Mouse (Mus musculus): ENCODE measurements around the gene Adcy1. TPM values are rescaled to one million over a fixed set of nuclear protein-coding genes. Genes with fewer than 3 reads are reported as not detected.

Gene Adcy1
- 1.0 and 1.1 TPM in 2 replicates for polyA plus RNA-seq (2015; fragmentation: Nextera tagmentation; extraction: Ambion mirVana)

DNA sequence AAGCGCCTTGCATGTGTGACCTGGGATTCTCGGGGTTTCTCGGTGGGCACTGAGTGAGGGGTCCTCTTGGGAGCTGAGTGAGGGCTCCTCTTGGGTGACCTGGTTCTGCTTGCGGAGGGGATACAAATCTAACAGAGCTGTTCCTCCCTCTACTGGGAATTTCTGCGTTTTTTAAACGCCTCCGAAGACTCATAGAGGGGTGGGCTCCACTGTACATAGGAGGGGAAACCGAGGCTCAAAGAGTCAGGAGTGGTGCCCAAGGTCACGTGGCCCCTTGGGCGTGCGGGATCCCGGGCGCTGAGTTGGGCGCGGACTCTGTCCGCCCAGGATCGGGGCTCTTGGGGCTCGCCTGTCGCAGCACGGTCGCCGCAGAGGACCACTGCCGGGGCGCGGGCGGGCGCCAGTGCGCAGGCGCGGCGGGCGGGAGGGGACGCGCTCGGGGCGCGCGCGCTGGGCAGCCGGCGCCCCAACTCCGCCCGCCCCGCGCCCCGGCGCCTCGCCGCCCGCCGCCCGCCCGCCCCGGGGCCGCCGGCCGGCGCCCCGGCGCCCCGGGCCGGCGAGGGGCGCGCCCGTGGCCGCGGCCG, at the start of gene Adcy1:
Gene Adcy1 (plus strand): TSS at position 489 of the 584 bp plus-strand sequence.
- peak within 1 kb of the TSS; percentile 91 for H3K4me2 ChIP-seq (replicated peaks)
- H3K36me3 ChIP-seq: no peaks in the 10 kb centered on the region
- peak within 1 kb of the TSS; percentile 59 for H3K4me3 ChIP-seq
- H3K9ac ChIP-seq: peak within 1 kb of the TSS; percentile 68
- peaks cover 25% of the 10 kb centered on the region for H3K4me1 ChIP-seq
- peaks cover 96% of the 10 kb centered on the region for H3K27me3 ChIP-seq
- no peaks in the 10 kb centered on the region for H3K9me3 ChIP-seq
- no peak within 1 kb of the TSS for H3K27ac ChIP-seq
- 1% methylated on average over 26 of the region's 69 CpGs for WGBS
- ATAC-seq (ENCODE audit: low FRiP score, low read depth): peak; percentile 12; the same call in 1 of the 2 replicates

DNA sequence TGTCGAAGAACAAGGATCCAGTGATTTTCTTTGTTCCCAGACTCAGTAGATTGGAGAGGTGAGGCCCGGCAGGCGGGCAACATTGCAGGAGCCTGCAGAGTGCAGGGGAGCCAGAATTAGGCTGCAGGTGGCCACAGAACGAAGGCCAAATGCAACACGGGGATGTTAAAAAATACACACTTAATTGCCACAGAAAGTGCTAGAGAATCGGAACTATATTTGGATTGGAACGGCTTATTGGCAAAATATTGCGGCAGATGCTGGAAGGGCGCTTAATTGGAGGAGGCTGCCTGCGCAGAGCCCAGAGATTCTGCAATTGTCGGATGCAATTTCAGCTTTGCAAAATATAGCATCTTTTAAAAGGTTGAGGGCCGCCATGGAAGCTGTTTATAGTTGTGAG, 46.4 kb upstream of the Adcy1 start:
- Histone ChIP-seq H3K9ac (no peak overlapping the region), H3K27me3 (no peaks in the 10 kb centered on the region), H3K4me2 (replicated peaks) (no peak overlapping the region), H3K9me3 (no peaks in the 10 kb centered on the region), H3K36me3 (no peaks in the 10 kb centered on the region), H3K4me3 (no peak overlapping the region), H3K4me1 (no peaks in the 10 kb centered on the region), H3K27ac (no peak overlapping the region)
- 80% methylated on average over 12 of the region's 12 CpGs for WGBS
- no peak for ATAC-seq (ENCODE audit: low FRiP score, low read depth)

DNA sequence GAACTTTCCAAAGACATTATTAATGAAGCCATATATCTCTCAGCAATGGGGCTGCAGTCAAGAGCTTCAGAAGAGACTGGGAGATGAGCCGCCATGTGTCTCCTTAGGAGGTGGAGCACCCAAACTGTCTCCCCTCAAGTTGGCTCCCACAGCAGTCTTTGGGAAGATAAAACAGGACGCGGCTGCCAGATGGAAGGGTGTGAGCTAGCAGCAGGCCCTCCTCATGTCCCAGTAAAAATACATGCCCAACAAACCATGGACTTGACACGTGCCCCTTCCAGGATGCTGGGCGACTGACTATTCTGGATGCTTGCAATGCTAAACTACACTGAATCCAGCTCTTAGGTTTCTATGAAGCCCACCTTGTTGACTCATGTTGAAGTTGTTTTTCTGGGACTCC, 45.2 kb upstream of the Adcy1 start:
- Histone ChIP-seq H3K27me3 (no peaks in the 10 kb centered on the region), H3K4me2 (replicated peaks) (no peak overlapping the region), H3K4me1 (no peaks in the 10 kb centered on the region), H3K9ac (no peak overlapping the region), H3K36me3 (no peaks in the 10 kb centered on the region), H3K9me3 (no peaks in the 10 kb centered on the region), H3K27ac (no peak overlapping the region), H3K4me3 (no peak overlapping the region)
- 93% methylated on average over 5 of the region's 5 CpGs for WGBS
- ATAC-seq (ENCODE audit: low FRiP score, low read depth): no peak

DNA sequence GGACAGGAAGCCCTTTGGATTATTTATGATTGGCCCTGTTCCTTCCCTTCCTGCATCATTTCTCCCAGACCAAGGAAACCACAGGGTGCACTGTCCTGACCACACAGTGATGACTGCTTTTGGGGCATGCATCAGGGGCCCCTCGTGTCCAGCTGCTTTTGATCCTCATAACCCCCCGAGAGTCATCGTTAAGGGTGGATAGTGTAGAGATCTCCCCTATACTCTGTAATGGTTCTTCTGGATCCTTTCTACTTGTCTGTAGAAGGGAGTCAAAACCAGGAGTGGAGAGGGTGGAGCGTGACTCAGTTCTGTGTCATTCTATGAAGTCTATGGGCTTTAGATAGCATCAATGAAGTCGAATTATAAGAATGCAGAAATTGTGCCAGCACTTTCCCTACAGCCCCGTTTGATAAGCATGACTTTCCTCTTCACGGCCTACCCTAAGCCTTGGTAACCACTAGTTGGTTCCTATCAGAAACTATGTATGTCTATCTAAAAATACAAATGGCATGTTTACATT, 44.2 kb upstream of the Adcy1 start:
- no peaks in the 10 kb centered on the region for H3K27me3 ChIP-seq
- no peak overlapping the region for H3K27ac ChIP-seq
- H3K4me3 ChIP-seq: no peak overlapping the region
- H3K36me3 ChIP-seq: no peaks in the 10 kb centered on the region
- 84% methylated on average over 7 of the region's 7 CpGs for WGBS
- H3K4me2 ChIP-seq (replicated peaks): no peak overlapping the region
- no peak overlapping the region for H3K9ac ChIP-seq
- H3K9me3 ChIP-seq: no peaks in the 10 kb centered on the region
- no peaks in the 10 kb centered on the region for H3K4me1 ChIP-seq
- no peak for ATAC-seq (ENCODE audit: low FRiP score, low read depth)

DNA sequence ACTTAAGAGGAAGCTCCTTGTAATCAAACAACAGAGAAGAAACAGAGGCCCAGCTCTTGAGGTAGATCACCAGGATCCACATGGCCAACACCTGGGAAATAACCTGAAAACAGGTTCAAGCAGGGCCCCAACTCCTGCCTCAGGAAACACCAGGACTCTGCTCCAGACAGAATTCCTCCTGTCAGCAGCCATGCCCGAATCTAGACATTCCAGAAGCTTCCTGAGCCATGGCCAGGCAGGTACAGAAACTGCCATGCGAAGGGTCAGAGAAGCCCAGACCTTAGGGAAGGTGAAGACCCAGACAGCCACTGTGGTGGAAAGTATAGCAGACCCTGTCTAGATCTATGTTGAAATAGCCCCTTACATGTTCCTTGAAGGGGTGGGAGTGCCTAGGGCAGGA, 30.2 kb upstream of the Adcy1 start:
- WGBS: 65% methylated on average over 2 of the region's 2 CpGs
- no peak overlapping the region for H3K9ac ChIP-seq
- no peak overlapping the region for H3K27ac ChIP-seq
- H3K4me2 ChIP-seq (replicated peaks): no peak overlapping the region
- H3K36me3 ChIP-seq: no peaks in the 10 kb centered on the region
- no peaks in the 10 kb centered on the region for H3K27me3 ChIP-seq
- H3K9me3 ChIP-seq: no peaks in the 10 kb centered on the region
- no peak for ATAC-seq (ENCODE audit: low FRiP score, low read depth)
- no peak overlapping the region for H3K4me3 ChIP-seq
- H3K4me1 ChIP-seq: no peaks in the 10 kb centered on the region

DNA sequence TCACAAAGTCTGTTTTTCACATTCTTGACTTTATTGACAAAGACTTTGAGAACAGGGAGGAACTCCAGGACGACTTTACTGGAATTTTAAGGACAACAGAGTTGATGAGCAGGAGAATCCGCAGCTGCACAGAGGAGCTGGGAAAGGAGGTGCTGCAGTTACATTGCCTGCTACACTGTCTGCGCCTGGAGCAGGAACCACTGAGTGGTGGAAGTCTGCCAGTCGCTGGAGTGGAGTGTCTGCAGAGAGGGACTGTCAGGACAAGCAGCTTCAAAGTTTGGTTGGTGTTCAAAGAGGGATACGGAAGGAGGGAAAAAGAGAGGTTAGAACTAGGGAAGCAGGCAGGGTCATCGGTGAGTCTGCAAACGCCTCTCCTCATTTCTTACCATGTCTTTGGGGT, 23.6 kb upstream of the Adcy1 start:
- no peaks in the 10 kb centered on the region for H3K4me1 ChIP-seq
- no peak overlapping the region for H3K27ac ChIP-seq
- H3K36me3 ChIP-seq: no peaks in the 10 kb centered on the region
- ATAC-seq (ENCODE audit: low FRiP score, low read depth): no peak
- H3K27me3 ChIP-seq: peaks cover 14% of the 10 kb centered on the region; the same call in 1 of the 2 replicates
- H3K9me3 ChIP-seq: no peaks in the 10 kb centered on the region
- 21% methylated on average over 7 of the region's 7 CpGs for WGBS
- no peak overlapping the region for H3K9ac ChIP-seq
- no peak overlapping the region for H3K4me3 ChIP-seq
- no peak overlapping the region for H3K4me2 ChIP-seq (replicated peaks)

DNA sequence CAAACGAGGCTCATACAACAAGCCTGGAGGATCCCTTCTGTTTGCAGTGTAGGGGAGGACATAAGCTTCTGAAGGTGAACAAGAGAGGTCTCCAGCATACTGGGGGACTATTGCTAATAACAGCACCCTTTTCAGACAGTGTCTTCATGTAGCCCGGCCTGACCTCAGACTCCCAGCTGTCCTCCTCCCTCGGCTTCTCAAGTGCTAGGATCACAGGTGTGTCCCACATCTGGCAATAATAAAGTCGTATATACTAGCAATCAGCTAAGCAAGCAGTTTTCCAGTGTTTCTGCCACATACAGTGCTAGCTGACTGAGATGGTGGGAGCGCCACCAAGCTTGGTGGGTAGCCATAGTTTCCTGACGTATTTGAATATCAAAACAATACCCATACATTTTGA, 22.5 kb upstream of the Adcy1 start:
- no peaks in the 10 kb centered on the region for H3K9me3 ChIP-seq
- 33% methylated on average over 6 of the region's 6 CpGs for WGBS
- H3K4me2 ChIP-seq (replicated peaks): no peak overlapping the region
- no peak for ATAC-seq (ENCODE audit: low FRiP score, low read depth)
- no peak overlapping the region for H3K27ac ChIP-seq
- H3K27me3 ChIP-seq: peaks cover 14% of the 10 kb centered on the region; the same call in 1 of the 2 replicates
- H3K9ac ChIP-seq: no peak overlapping the region
- no peak overlapping the region for H3K4me3 ChIP-seq
- H3K4me1 ChIP-seq: no peaks in the 10 kb centered on the region
- no peaks in the 10 kb centered on the region for H3K36me3 ChIP-seq

DNA sequence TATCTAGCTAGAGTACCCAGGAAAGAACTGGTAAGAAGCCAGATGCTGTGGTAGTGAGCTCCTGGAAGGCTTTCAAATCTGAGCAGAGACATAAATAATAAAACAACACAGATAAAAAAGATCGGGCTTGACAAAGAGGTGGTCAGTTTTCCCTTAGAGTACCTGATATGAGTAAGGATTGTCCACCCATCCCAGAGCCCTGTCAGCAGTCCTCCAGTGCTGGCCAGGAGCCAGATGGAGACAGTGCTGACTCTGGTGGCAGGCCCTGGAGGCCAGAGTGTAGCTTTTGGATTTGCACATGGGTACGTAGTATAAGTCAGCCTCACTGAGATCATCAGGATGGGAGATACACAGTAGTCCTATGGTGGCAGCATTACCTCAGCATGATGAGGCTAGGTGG, 16.1 kb upstream of the Adcy1 start:
- H3K4me2 ChIP-seq (replicated peaks): no peak overlapping the region
- no peaks in the 10 kb centered on the region for H3K4me1 ChIP-seq
- ATAC-seq (ENCODE audit: low FRiP score, low read depth): no peak
- WGBS: 92% methylated on average over 2 of the region's 2 CpGs
- no peaks in the 10 kb centered on the region for H3K36me3 ChIP-seq
- H3K27me3 ChIP-seq: no peaks in the 10 kb centered on the region
- no peak overlapping the region for H3K9ac ChIP-seq
- no peak overlapping the region for H3K4me3 ChIP-seq
- no peaks in the 10 kb centered on the region for H3K9me3 ChIP-seq
- H3K27ac ChIP-seq: no peak overlapping the region

DNA sequence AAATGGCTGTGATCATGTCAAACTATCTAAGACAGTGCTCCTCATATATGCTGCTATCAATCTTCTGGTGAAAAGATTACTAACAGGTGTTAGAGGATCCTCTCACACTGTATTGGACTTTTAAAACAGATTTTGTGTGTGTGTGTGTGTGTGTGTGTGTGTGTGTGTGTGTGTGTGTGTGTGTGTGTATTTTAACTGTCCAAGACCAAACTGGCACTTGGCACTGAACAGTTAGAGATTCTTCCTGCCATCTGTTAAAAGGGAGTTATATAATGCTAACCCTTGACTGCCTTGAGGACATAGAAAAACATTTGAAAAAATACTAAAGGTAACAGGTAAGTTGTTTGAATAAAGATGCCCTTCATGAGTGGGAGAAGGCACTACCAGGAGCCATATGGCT, 15.7 kb upstream of the Adcy1 start:
- Histone ChIP-seq H3K9me3 (no peaks in the 10 kb centered on the region), H3K4me2 (replicated peaks) (no peak overlapping the region), H3K27me3 (no peaks in the 10 kb centered on the region), H3K27ac (no peak overlapping the region), H3K4me3 (no peak overlapping the region), H3K4me1 (no peaks in the 10 kb centered on the region), H3K36me3 (no peaks in the 10 kb centered on the region), H3K9ac (no peak overlapping the region)
- ATAC-seq (ENCODE audit: low FRiP score, low read depth): no peak

DNA sequence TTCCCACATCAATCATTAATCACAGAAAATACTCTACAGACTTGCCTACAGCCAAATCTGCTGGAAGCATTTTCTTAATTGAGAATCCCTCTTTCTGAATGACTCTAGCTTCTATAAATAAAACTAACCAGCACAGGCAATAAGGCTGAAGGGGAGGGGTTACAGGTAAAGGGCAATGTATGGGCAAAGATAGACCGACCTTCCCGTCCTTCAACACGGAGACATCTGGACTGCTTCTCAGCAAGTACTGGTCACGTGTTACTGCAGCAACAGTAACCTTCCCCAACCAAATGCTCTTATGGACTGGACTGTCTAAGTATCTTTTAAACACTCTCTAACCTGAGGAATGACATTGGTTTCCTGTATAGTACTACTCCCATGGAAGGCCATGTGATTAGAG, 9.6 kb upstream of the Adcy1 start:
- WGBS: 89% methylated on average over 4 of the region's 4 CpGs
- no peak overlapping the region for H3K4me2 ChIP-seq (replicated peaks)
- H3K4me1 ChIP-seq: peaks cover 21% of the 10 kb centered on the region
- H3K27me3 ChIP-seq: peaks cover 47% of the 10 kb centered on the region
- no peak overlapping the region for H3K4me3 ChIP-seq
- no peak overlapping the region for H3K27ac ChIP-seq
- no peak overlapping the region for H3K9ac ChIP-seq
- H3K36me3 ChIP-seq: no peaks in the 10 kb centered on the region
- H3K9me3 ChIP-seq: no peaks in the 10 kb centered on the region
- ATAC-seq (ENCODE audit: low FRiP score, low read depth): no peak

DNA sequence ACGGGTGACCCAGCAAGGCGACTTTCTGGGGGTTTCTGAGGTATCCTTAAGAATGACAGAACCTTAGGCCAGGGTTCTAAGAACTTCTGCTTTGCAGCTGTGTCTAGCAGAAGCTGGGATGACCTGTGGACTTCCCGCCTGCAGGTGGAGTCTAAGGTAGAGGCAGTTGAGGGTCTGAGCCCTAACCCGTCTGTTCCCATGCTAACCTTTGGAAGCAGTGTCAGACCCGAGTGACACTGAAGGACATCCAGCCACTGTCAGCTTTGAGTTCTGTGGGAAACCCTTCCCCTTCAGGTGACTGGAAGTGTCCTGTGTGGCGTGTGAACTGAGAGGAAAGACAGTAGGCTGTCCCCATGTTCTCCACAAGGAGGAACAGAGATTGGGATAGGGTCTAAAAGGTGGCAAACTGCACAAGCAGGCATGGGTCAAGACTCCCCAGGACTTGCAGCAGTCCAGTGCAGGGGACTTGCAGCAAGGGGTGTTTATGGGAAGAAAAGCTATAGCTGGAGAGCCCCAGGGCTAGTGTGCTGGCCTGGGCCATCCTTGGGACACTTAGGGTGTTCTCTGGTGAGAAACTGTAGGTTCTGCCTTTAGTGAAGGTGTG, 8.5 kb upstream of the Adcy1 start:
- H3K36me3 ChIP-seq: no peaks in the 10 kb centered on the region
- 81% methylated on average over 6 of the region's 6 CpGs for WGBS
- peaks cover 21% of the 10 kb centered on the region for H3K4me1 ChIP-seq
- H3K9ac ChIP-seq: no peak overlapping the region
- ATAC-seq (ENCODE audit: low FRiP score, low read depth): no peak
- H3K4me2 ChIP-seq (replicated peaks): no peak overlapping the region
- peaks cover 57% of the 10 kb centered on the region for H3K27me3 ChIP-seq
- H3K27ac ChIP-seq: no peak overlapping the region
- H3K4me3 ChIP-seq: no peak overlapping the region
- H3K9me3 ChIP-seq: no peaks in the 10 kb centered on the region

DNA sequence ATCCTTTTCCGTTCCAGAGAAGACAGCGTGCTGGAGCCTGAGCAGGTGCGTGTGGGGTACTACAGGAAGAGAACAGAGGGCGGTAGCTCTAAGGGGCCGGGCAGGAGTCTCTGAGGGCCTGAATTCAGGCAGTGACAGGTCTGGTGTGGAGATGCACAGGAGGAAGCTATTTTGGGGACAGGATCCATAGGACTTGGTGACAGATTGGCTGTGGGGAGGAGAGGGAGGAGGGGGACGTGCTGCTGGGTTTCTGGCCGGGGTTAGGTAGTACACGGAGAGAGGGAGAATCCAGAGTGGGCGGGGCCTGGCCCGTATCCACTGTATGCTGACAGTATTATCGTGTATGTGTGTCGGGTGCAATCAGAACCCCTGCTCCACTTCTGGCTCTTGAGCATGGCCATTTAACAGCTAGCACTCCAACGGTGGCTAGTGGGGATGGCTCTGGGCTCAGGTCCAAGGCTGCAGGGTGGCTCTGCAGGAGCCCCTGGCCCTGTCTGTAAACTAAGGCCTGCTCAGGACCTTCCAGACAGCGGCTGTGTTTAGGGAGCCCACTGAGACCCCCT, 7.8 kb upstream of the Adcy1 start:
- H3K4me3 ChIP-seq: 0 out of 2 replicates have a peak overlapping the region, but pooled peaks have one; percentile 5

More for the DNA sequence above, 7.8 kb upstream of the Adcy1 start:
- Histone ChIP-seq H3K4me2 (replicated peaks) (peak overlapping the region; percentile 49), H3K9ac (no peak overlapping the region), H3K36me3 (no peaks in the 10 kb centered on the region), H3K27me3 (peaks cover 65% of the 10 kb centered on the region), H3K27ac (no peak overlapping the region), H3K4me1 (peaks cover 21% of the 10 kb centered on the region), H3K9me3 (no peaks in the 10 kb centered on the region)
- peak; percentile 88 for ATAC-seq (ENCODE audit: low FRiP score, low read depth)
- WGBS: 15% methylated on average over 14 of the region's 14 CpGs

Measured in limb, embryonic 13.5 days (tissue).